Mouse (Mus musculus): ENCODE measurements around the gene Cldn18.

The Cldn18 gene

GRCm38 (mm10) chr9:99685536-99686231 lies 31.4 kb downstream of the Cldn18 start:
- DNase-seq (ENCODE audit: low read depth, low spot score): no peak

GRCm38 (mm10) chr9:99685061-99685521 lies 32.0 kb downstream of the Cldn18 start:
- DNase-seq (ENCODE audit: low read depth, low spot score): peak; percentile 60

- peak; percentile 69 for DNase-seq (ENCODE audit: low read depth, low spot score)
Observed at GRCm38 (mm10) chr9:99681980-99682570, 35.0 kb downstream of the Cldn18 start.

GRCm38 (mm10) chr9:99675714-99676113 lies 41.4 kb downstream of the Cldn18 start:
- DNase-seq (ENCODE audit: low read depth, low spot score): no peak

GRCm38 (mm10) chr9:99671603-99672002 lies 45.5 kb downstream of the Cldn18 start:
- DNase-seq (ENCODE audit: low read depth, low spot score): peak; percentile 17

GRCm38 (mm10) chr9:99667596-99667995 lies 49.5 kb downstream of the Cldn18 start:
- no peak for DNase-seq (ENCODE audit: low read depth, low spot score)

- no peak for DNase-seq (ENCODE audit: low read depth, low spot score)
Observed at GRCm38 (mm10) chr9:99662887-99663286, 54.2 kb downstream of the Cldn18 start.

- DNase-seq (ENCODE audit: low read depth, low spot score): peak; percentile 82
Observed at GRCm38 (mm10) chr9:99662406-99662805, 54.7 kb downstream of the Cldn18 start.

GRCm38 (mm10) chr9:99661606-99662166 lies 55.4 kb downstream of the Cldn18 start:
- no peak for DNase-seq (ENCODE audit: low read depth, low spot score)

GRCm38 (mm10) chr9:99660756-99661155 lies 56.3 kb downstream of the Cldn18 start:
- no peak for DNase-seq (ENCODE audit: low read depth, low spot score)

- DNase-seq (ENCODE audit: low read depth, low spot score): no peak
Observed at GRCm38 (mm10) chr9:99646102-99646501, 71.0 kb downstream of the Cldn18 start.

GRCm38 (mm10) chr9:99645416-99645815 lies 71.7 kb downstream of the Cldn18 start:
- DNase-seq (ENCODE audit: low read depth, low spot score): peak; percentile 38

- DNase-seq (ENCODE audit: low read depth, low spot score): no peak
Observed at GRCm38 (mm10) chr9:99639957-99640356, 77.1 kb downstream of the Cldn18 start.
